Mouse (Mus musculus) large intestine, adult 2 months (tissue): ENCODE measurements at regions not wholly inside any gene's neighbourhood (a gene's known extent, or its start where the extent isn't known, plus 50 kb on each side); places are given as distances from the start of the nearest gene placed in this dataset.

ENCODE experiments used
- DNase-seq: peaks from one replicate; pipeline ENCODE4 v3.0.0-alpha.2; 2012; ENCODE audit warnings: low read depth, low spot score
- WGBS: fragments of 180-500 bp; shearing (Covaris S2); methylation state at CpG from one replicate; pipeline ENCODE4 v1.1.7; 2018; 5-methylcytosine and 5-hydroxymethylcytosine counted together

GRCm38 (mm10) chr15:17204739-17205138 is 476.2 kb downstream of the Cdh9 start:
- WGBS: 67% methylated on average over 2 of the region's 2 CpGs

GRCm38 (mm10) chr15:17245096-17245495 is 516.5 kb downstream of the Cdh9 start:
- WGBS: 76% methylated on average over 3 of the region's 3 CpGs

More at GRCm38 (mm10) chr15:17204739-17205138, 476.2 kb downstream of the Cdh9 start:
- DNase-seq: no peak

GRCm38 (mm10) chr15:17289221-17289620 is 560.7 kb downstream of the Cdh9 start:
- no peak for DNase-seq
- 88% methylated on average over 5 of the region's 5 CpGs for WGBS

More at GRCm38 (mm10) chr15:17245096-17245495, 516.5 kb downstream of the Cdh9 start:
- DNase-seq: no peak
